In genomic region chr11:103271979-103272378, GRCm38 (mm10) we compare ENCODE assay signal across 8 mouse cellular contexts. TPM values are rescaled to one million over a fixed set of nuclear protein-coding genes. Genes with fewer than 3 reads are reported as not detected.
DNase-seq lines count a peak whose midpoint lies in the region; ATAC-seq and TF ChIP-seq lines count a peak whose summit lies in the region.

No protein-coding gene starts in this region.

- no peak overlapping the region for H3K4me3 ChIP-seq in G1E (ENCODE audit: low read depth, low read length)
- H3K4me3 ChIP-seq in kidney, adult 2 months (ENCODE audit: insufficient read depth, low read depth, low read length), result no peak overlapping the region
- no peak overlapping the region for H3K4me3 ChIP-seq in midbrain, embryonic 14.5 days (replicated peaks; ENCODE audit: low read depth, low read length)
- H3K4me3 ChIP-seq in midbrain, embryonic 15.5 days, result no peak overlapping the region

- no peak overlapping the region for H3K9ac ChIP-seq in midbrain, embryonic 14.5 days (replicated peaks; ENCODE audit: low read length)
- no peak overlapping the region for H3K9ac ChIP-seq in midbrain, embryonic 15.5 days

- no peaks in the 10 kb centered on the region for H3K36me3 ChIP-seq in G1E (replicated peaks)
- no peaks in the 10 kb centered on the region for H3K36me3 ChIP-seq in kidney, adult 2 months (ENCODE audit: control insufficient read depth, insufficient read depth, low read length)
- no peaks in the 10 kb centered on the region for H3K36me3 ChIP-seq in midbrain, embryonic 14.5 days (ENCODE audit: control insufficient read depth, insufficient read depth, low read length)
- H3K36me3 ChIP-seq in midbrain, embryonic 15.5 days (replicated peaks), result no peaks in the 10 kb centered on the region

- no peak for TF ChIP-seq POLR2A in kidney, adult 2 months (IDR thresholded peaks at IDR 0.05; ENCODE audit: low read depth, low read length)

- peaks cover 29% of the 10 kb centered on the region for H3K4me1 ChIP-seq in G1E (ENCODE audit: insufficient read depth, low read depth, low read length)
- peaks cover 3% of the 10 kb centered on the region; the same call in 1 of the 2 replicates for H3K4me1 ChIP-seq in kidney, adult 2 months (ENCODE audit: control insufficient read depth, insufficient read depth, low read length)
- peaks cover 11% of the 10 kb centered on the region for H3K4me1 ChIP-seq in midbrain, embryonic 14.5 days (ENCODE audit: control insufficient read depth, insufficient read depth, low read length)
- H3K4me1 ChIP-seq in midbrain, embryonic 15.5 days, result peaks cover 15% of the 10 kb centered on the region

- peaks cover 43% of the 10 kb centered on the region for H3K27me3 ChIP-seq in G1E (ENCODE audit: insufficient read depth, low read length)
- H3K27me3 ChIP-seq in kidney, adult 2 months (replicated peaks; ENCODE audit: control insufficient read depth, insufficient read depth, low read length), result no peaks in the 10 kb centered on the region
- no peaks in the 10 kb centered on the region for H3K27me3 ChIP-seq in midbrain, embryonic 14.5 days (ENCODE audit: control insufficient read depth, insufficient read depth, low read length)
- no peaks in the 10 kb centered on the region for H3K27me3 ChIP-seq in midbrain, embryonic 15.5 days (replicated peaks)

- peak; percentile 59 to 75 for DNase-seq in heart, postnatal 10 days
- no peak for DNase-seq in heart, adult 9 months (ENCODE audit: low spot score in 2 of 2)
- no peak for DNase-seq in G1E (ENCODE audit: low spot score)
- DNase-seq in kidney, adult 2 months, result peak; percentile 59
- peak; percentile 17 for DNase-seq in retina, embryonic 14.5 days (ENCODE audit: low spot score)
- DNase-seq in midbrain, embryonic 14.5 days, result no peak

- peak; percentile 56 for TF ChIP-seq CTCF in G1E (IDR thresholded peaks at IDR 0.05; ENCODE audit: low read depth, low read length)
- TF ChIP-seq CTCF in kidney, adult 2 months (conservative IDR thresholded peaks at IDR 0.05; ENCODE audit: insufficient read depth, insufficient read length, low read depth, low read length), result peak; percentile 67

- intact Hi-C loops in heart, postnatal 10 days (cut with DNase I), result loop anchor here (1.0 to 2.0 kb wide), 2 partner anchors 39 to 103 kb away; no protein-coding TSS in a partner anchor

- H3K4me2 ChIP-seq in midbrain, embryonic 14.5 days (ENCODE audit: low read length), result no peak overlapping the region
- no peak overlapping the region for H3K4me2 ChIP-seq in midbrain, embryonic 15.5 days

- 63% methylated on average over 6 of the region's 6 CpGs for WGBS in kidney, adult 2 months
- 77% methylated on average over 6 of the region's 6 CpGs for WGBS in midbrain, embryonic 14.5 days
- 80% methylated on average over 6 of the region's 6 CpGs for WGBS in midbrain, embryonic 15.5 days

- no peaks in the 10 kb centered on the region for H3K9me3 ChIP-seq in G1E (replicated peaks)
- H3K9me3 ChIP-seq in midbrain, embryonic 14.5 days (ENCODE audit: control insufficient read depth, low read length), result no peaks in the 10 kb centered on the region
- no peaks in the 10 kb centered on the region for H3K9me3 ChIP-seq in midbrain, embryonic 15.5 days

- ATAC-seq in G1E (ENCODE audit: extremely low read depth, insufficient number of reproducible peaks, low FRiP score, poor library complexity, severe bottlenecking), result no peak
- ATAC-seq in inflammation-experienced regulatory T-cells, adult 6 months, result no peak
- no peak for ATAC-seq in midbrain, embryonic 14.5 days (ENCODE audit: low FRiP score, low TSS enrichment)
- ATAC-seq in midbrain, embryonic 15.5 days (replicated peaks), result no peak

- H3K27ac ChIP-seq in kidney, adult 2 months (ENCODE audit: insufficient read depth, low read depth, low read length), result no peak overlapping the region
- H3K27ac ChIP-seq in midbrain, embryonic 14.5 days (replicated peaks; ENCODE audit: low read depth, low read length), result no peak overlapping the region
- no peak overlapping the region for H3K27ac ChIP-seq in midbrain, embryonic 15.5 days

RNA-seq across cellular contexts. Expression of gene Map3k14, which starts 4.7 kb away (rescaled TPM):
- total RNA-seq in heart, postnatal 10 days (2021), result 1 to 10 TPM; 3.8 to 4.3 TPM
- total RNA-seq in G1E (2014; fragmentation: Nextera tagmentation) (10.1 and 10.8 TPM in 2 replicates), G1E (2017) (3.3 and 4.9 TPM in 2 replicates)
- polyA plus RNA-seq in G1E (2012), result 9.4 and 10.8 TPM in 2 replicates
- 8.0 and 8.6 TPM in 2 replicates for polyA plus RNA-seq in kidney, adult 2 months (2012; rRNA removed)
- 10 to 100 TPM; 19.9 to 41.4 (median 31.4) TPM for polyA plus RNA-seq in inflammation-experienced regulatory T-cells, adult 6 months (2017; shearing (Covaris generic))
- polyA plus RNA-seq in midbrain, embryonic 14.5 days (2014; fragmentation: Nextera tagmentation; extraction: Ambion mirVana), result 3.0 and 3.4 TPM in 2 replicates
- polyA plus RNA-seq in midbrain, embryonic 15.5 days (2015; fragmentation: Nextera tagmentation; extraction: Ambion mirVana), result 3.9 and 5.0 TPM in 2 replicates

RNA-seq across cellular contexts. Expression of gene Spata32, which starts 53.7 kb away (rescaled TPM):
- not detected for total RNA-seq in heart, postnatal 10 days (2021)
- total RNA-seq in G1E (2014; fragmentation: Nextera tagmentation) (not detected in 2 replicates), G1E (2017) (0.16 TPM in 1 of 2 replicates, not detected in the other)
- not detected in 2 replicates for polyA plus RNA-seq in G1E (2012)
- polyA plus RNA-seq in kidney, adult 2 months (2012; rRNA removed), result not detected in 2 replicates
- polyA plus RNA-seq in inflammation-experienced regulatory T-cells, adult 6 months (2017; shearing (Covaris generic)), result not detected
- polyA plus RNA-seq in midbrain, embryonic 14.5 days (2014; fragmentation: Nextera tagmentation; extraction: Ambion mirVana), result 0.25 and 0.27 TPM in 2 replicates
- 0.66 and 0.71 TPM in 2 replicates for polyA plus RNA-seq in midbrain, embryonic 15.5 days (2015; fragmentation: Nextera tagmentation; extraction: Ambion mirVana)

Comparison
In these comparisons a context has a peak if more than half of its experiments do, and no peak if none do; other contexts are left out.
1. DNase-seq: peak in heart, postnatal 10 days (2 of 2), kidney, adult 2 months (single experiment) and retina, embryonic 14.5 days (single experiment); none in heart, adult 9 months (0 of 2), G1E (single experiment) and midbrain, embryonic 14.5 days (single experiment).